Mouse (Mus musculus) brain, embryonic 14.5 days (tissue): ENCODE results near the gene Cyth2.

ENCODE experiments used
- CTCF ChIP-seq: fragments of 200-500 bp; IDR thresholded peaks from 2 replicates; pipeline ENCODE4 v1.5.1; 2012; ENCODE audit warnings: inconsistent platforms, mild to moderate bottlenecking, moderate library complexity, borderline replicate concordance; ENCODE audit not compliant: insufficient read depth, insufficient read length; ENCODE audit errors: extremely low read depth
- POLR2A ChIP-seq: fragments of 200-500 bp; IDR thresholded peaks from 2 replicates; pipeline ENCODE4 v1.6.1; 2012; ENCODE audit warnings: mild to moderate bottlenecking, inconsistent platforms, borderline replicate concordance; ENCODE audit not compliant: poor library complexity, insufficient read depth, insufficient read length, severe bottlenecking; ENCODE audit errors: extremely low read depth

DNA sequence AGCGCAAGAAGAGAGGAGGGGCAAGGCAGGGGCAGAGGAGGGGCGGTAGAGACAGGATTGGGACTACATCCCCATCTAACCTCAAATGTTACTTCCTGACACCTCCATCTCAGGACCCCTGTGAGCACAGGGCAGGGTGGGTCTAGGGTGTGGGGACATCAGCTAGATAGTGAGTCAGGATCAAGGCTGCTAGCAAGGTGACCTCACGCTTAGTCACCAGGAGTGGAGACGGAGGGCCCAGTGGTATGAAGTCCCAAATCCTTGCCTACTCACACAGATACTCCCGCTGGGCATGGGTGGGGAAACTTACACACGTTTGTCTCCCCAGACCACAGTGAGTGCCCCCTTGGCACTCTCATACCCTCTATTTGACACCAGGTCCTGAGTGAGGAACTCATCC is 11.8 kb downstream of the Cyth2 start:
- TF ChIP-seq CTCF (no peak), POLR2A (no peak)
